ENCODE assay signal across 19 mouse cellular contexts in genomic region chr8:9261527-9261926, GRCm38 (mm10).
DNase-seq lines count a peak whose midpoint lies in the region; ATAC-seq and TF ChIP-seq lines count a peak whose summit lies in the region.
"Had no signal": no experiment of that assay in that cellular context is flagged by ENCODE, and none has a peak within 500 bp of the region (broad histone marks: within the 10 kb centered on the region; RNA-seq: fewer than 3 reads in every experiment).

No protein-coding gene starts in this region.

- no peak for TF ChIP-seq EP300 in stomach, postnatal 0 days (optimal IDR thresholded peaks at IDR 0.05)

- 47% methylated on average over 8 of the region's 8 CpGs for WGBS in embryonic facial prominence, embryonic 13.5 days
- 58% methylated on average over 8 of the region's 8 CpGs for WGBS in embryonic facial prominence, embryonic 10.5 days
- WGBS in neural tube, embryonic 11.5 days, result 51% methylated on average over 8 of the region's 8 CpGs
- WGBS in neural tube, embryonic 15.5 days, result 29% methylated on average over 8 of the region's 8 CpGs
- 29% methylated on average over 8 of the region's 8 CpGs for WGBS in hindbrain, embryonic 16.5 days
- 32% methylated on average over 8 of the region's 8 CpGs for WGBS in neural tube, embryonic 14.5 days
- 58% methylated on average over 8 of the region's 8 CpGs for WGBS in stomach, postnatal 0 days

- no peak for TF ChIP-seq CTCF in stomach, postnatal 0 days (IDR thresholded peaks at IDR 0.05; ENCODE audit: low read depth)

- no peak for DNase-seq in embryonic facial prominence, embryonic 10.5 days (ENCODE audit: low spot score)
- DNase-seq in neural tube, embryonic 11.5 days (ENCODE audit: low spot score), result peak; percentile 32
- no peak for DNase-seq in adipocyte (ENCODE audit: low spot score)
- DNase-seq in stomach, postnatal 0 days (ENCODE audit: low spot score), result no peak
- DNase-seq: cerebellum, adult 11 months; gastrocnemius, adult 2 months; heart, postnatal 14 days; right cerebral cortex, postnatal 25 days; thymus, postnatal 4 days had no signal

- no peak for ATAC-seq in embryonic facial prominence, embryonic 13.5 days (ENCODE audit: insufficient number of reproducible peaks, insufficient read depth, low FRiP score, low TSS enrichment, low read depth)
- no peak for ATAC-seq in neural tube, embryonic 11.5 days (ENCODE audit: insufficient read depth, low FRiP score, low TSS enrichment)
- ATAC-seq in neural tube, embryonic 15.5 days (ENCODE audit: low FRiP score), result no peak
- ATAC-seq in hindbrain, embryonic 16.5 days, result peak; percentile 63; the same call in 1 of the 2 replicates
- ATAC-seq in neural tube, embryonic 14.5 days (ENCODE audit: low read depth), result peak; percentile 32; the same call in 1 of the 2 replicates
- ATAC-seq in stomach, postnatal 0 days (ENCODE audit: low FRiP score, low TSS enrichment), result no peak
- ATAC-seq: forebrain, embryonic 15.5 days; intestine, embryonic 15.5 days had no signal

- no peak overlapping the region for H3K4me3 ChIP-seq in embryonic facial prominence, embryonic 13.5 days
- H3K4me3 ChIP-seq in embryonic facial prominence, embryonic 10.5 days, result no peak overlapping the region
- H3K4me3 ChIP-seq in neural tube, embryonic 11.5 days (ENCODE audit: low read depth, low read length), result no peak overlapping the region
- no peak overlapping the region for H3K4me3 ChIP-seq in neural tube, embryonic 15.5 days (replicated peaks)
- no peak overlapping the region for H3K4me3 ChIP-seq in hindbrain, embryonic 16.5 days (ENCODE audit: low read length)
- no peak overlapping the region for H3K4me3 ChIP-seq in neural tube, embryonic 14.5 days (ENCODE audit: low read depth, low read length)
- no peak overlapping the region for H3K4me3 ChIP-seq in stomach, postnatal 0 days (ENCODE audit: low read depth, low read length)
- H3K4me3 ChIP-seq: forebrain, embryonic 15.5 days; gastrocnemius, adult 2 months; intestine, embryonic 15.5 days; limb, embryonic 15.5 days; lung, embryonic 15.5 days had no signal

- H3K9ac ChIP-seq in embryonic facial prominence, embryonic 13.5 days, result 0 out of 2 replicates have a peak overlapping the region, but pooled peaks have one; percentile 0
- no peak overlapping the region; the same call in 1 of the 2 replicates for H3K9ac ChIP-seq in neural tube, embryonic 11.5 days (ENCODE audit: low read length)
- no peak overlapping the region for H3K9ac ChIP-seq in neural tube, embryonic 15.5 days (replicated peaks)
- no peak overlapping the region for H3K9ac ChIP-seq in hindbrain, embryonic 16.5 days (ENCODE audit: low read depth, low read length)
- no peak overlapping the region for H3K9ac ChIP-seq in neural tube, embryonic 14.5 days (replicated peaks; ENCODE audit: low read depth, low read length)
- H3K9ac ChIP-seq in stomach, postnatal 0 days (ENCODE audit: low read length), result no peak overlapping the region
- H3K9ac ChIP-seq: forebrain, embryonic 15.5 days; intestine, embryonic 15.5 days; limb, embryonic 15.5 days; lung, embryonic 15.5 days had no signal

- H3K27me3 ChIP-seq in embryonic facial prominence, embryonic 13.5 days, result no peaks in the 10 kb centered on the region
- H3K27me3 ChIP-seq in embryonic facial prominence, embryonic 10.5 days (replicated peaks; ENCODE audit: low read depth, poor library complexity, severe bottlenecking), result no peaks in the 10 kb centered on the region
- no peaks in the 10 kb centered on the region for H3K27me3 ChIP-seq in neural tube, embryonic 11.5 days (ENCODE audit: control insufficient read depth, insufficient read depth, low read length)
- no peaks in the 10 kb centered on the region for H3K27me3 ChIP-seq in neural tube, embryonic 15.5 days (replicated peaks)
- H3K27me3 ChIP-seq in hindbrain, embryonic 16.5 days (replicated peaks; ENCODE audit: control insufficient read depth, insufficient read depth, low read length), result no peaks in the 10 kb centered on the region
- H3K27me3 ChIP-seq in neural tube, embryonic 14.5 days (ENCODE audit: control insufficient read depth, insufficient read depth, low read length), result no peaks in the 10 kb centered on the region
- H3K27me3 ChIP-seq in stomach, postnatal 0 days (ENCODE audit: control insufficient read depth, insufficient read depth, low read length), result no peaks in the 10 kb centered on the region
- H3K27me3 ChIP-seq: CH12.LX; forebrain, embryonic 15.5 days; intestine, embryonic 15.5 days; limb, embryonic 15.5 days; lung, embryonic 15.5 days had no signal

- no peak overlapping the region for H3K4me2 ChIP-seq in embryonic facial prominence, embryonic 13.5 days
- no peak overlapping the region for H3K4me2 ChIP-seq in neural tube, embryonic 11.5 days (ENCODE audit: low read depth)
- no peak overlapping the region for H3K4me2 ChIP-seq in neural tube, embryonic 15.5 days
- no peak overlapping the region for H3K4me2 ChIP-seq in hindbrain, embryonic 16.5 days (ENCODE audit: low read length)
- H3K4me2 ChIP-seq in neural tube, embryonic 14.5 days (ENCODE audit: low read depth, low read length), result no peak overlapping the region
- H3K4me2 ChIP-seq in stomach, postnatal 0 days (replicated peaks; ENCODE audit: low read depth), result no peak overlapping the region
- H3K4me2 ChIP-seq: forebrain, embryonic 15.5 days; intestine, embryonic 15.5 days; limb, embryonic 15.5 days; lung, embryonic 15.5 days had no signal

- H3K4me1 ChIP-seq in embryonic facial prominence, embryonic 13.5 days, result no peaks in the 10 kb centered on the region
- peaks cover 4% of the 10 kb centered on the region; the same call in 1 of the 2 replicates for H3K4me1 ChIP-seq in embryonic facial prominence, embryonic 10.5 days
- H3K4me1 ChIP-seq in neural tube, embryonic 11.5 days (ENCODE audit: control insufficient read depth, insufficient read depth, low read length), result peaks cover 5% of the 10 kb centered on the region; the same call in 1 of the 2 replicates
- peaks cover 3% of the 10 kb centered on the region for H3K4me1 ChIP-seq in neural tube, embryonic 15.5 days
- H3K4me1 ChIP-seq in hindbrain, embryonic 16.5 days (ENCODE audit: control insufficient read depth, insufficient read depth, low read depth, low read length), result no peaks in the 10 kb centered on the region
- H3K4me1 ChIP-seq in neural tube, embryonic 14.5 days (ENCODE audit: control insufficient read depth, insufficient read depth, low read length), result no peaks in the 10 kb centered on the region
- no peaks in the 10 kb centered on the region for H3K4me1 ChIP-seq in stomach, postnatal 0 days (replicated peaks; ENCODE audit: control insufficient read depth, insufficient read depth)
- H3K4me1 ChIP-seq: forebrain, embryonic 15.5 days; intestine, embryonic 15.5 days; limb, embryonic 15.5 days; lung, embryonic 15.5 days had no signal

- no peaks in the 10 kb centered on the region for H3K9me3 ChIP-seq in embryonic facial prominence, embryonic 13.5 days
- no peaks in the 10 kb centered on the region for H3K9me3 ChIP-seq in embryonic facial prominence, embryonic 10.5 days
- H3K9me3 ChIP-seq in neural tube, embryonic 11.5 days (ENCODE audit: control insufficient read depth, low read length), result no peaks in the 10 kb centered on the region
- H3K9me3 ChIP-seq in neural tube, embryonic 15.5 days (replicated peaks), result no peaks in the 10 kb centered on the region
- H3K9me3 ChIP-seq in hindbrain, embryonic 16.5 days (ENCODE audit: control insufficient read depth, low read length), result no peaks in the 10 kb centered on the region
- H3K9me3 ChIP-seq in neural tube, embryonic 14.5 days (ENCODE audit: control insufficient read depth, low read length), result no peaks in the 10 kb centered on the region
- H3K9me3 ChIP-seq in stomach, postnatal 0 days (ENCODE audit: control insufficient read depth, low read length), result no peaks in the 10 kb centered on the region
- H3K9me3 ChIP-seq: forebrain, embryonic 15.5 days; intestine, embryonic 15.5 days; limb, embryonic 15.5 days; lung, embryonic 15.5 days had no signal

- H3K36me3 ChIP-seq in embryonic facial prominence, embryonic 13.5 days, result no peaks in the 10 kb centered on the region
- no peaks in the 10 kb centered on the region for H3K36me3 ChIP-seq in embryonic facial prominence, embryonic 10.5 days (replicated peaks)
- no peaks in the 10 kb centered on the region for H3K36me3 ChIP-seq in neural tube, embryonic 11.5 days (ENCODE audit: control insufficient read depth, insufficient read depth, low read length)
- no peaks in the 10 kb centered on the region for H3K36me3 ChIP-seq in neural tube, embryonic 15.5 days
- no peaks in the 10 kb centered on the region for H3K36me3 ChIP-seq in hindbrain, embryonic 16.5 days (ENCODE audit: control insufficient read depth, insufficient read depth, low read length)
- no peaks in the 10 kb centered on the region for H3K36me3 ChIP-seq in neural tube, embryonic 14.5 days (ENCODE audit: control insufficient read depth, insufficient read depth, low read length)
- H3K36me3 ChIP-seq in stomach, postnatal 0 days (ENCODE audit: control insufficient read depth, insufficient read depth, low read length), result no peaks in the 10 kb centered on the region
- H3K36me3 ChIP-seq: forebrain, embryonic 15.5 days; intestine, embryonic 15.5 days; limb, embryonic 15.5 days; lung, embryonic 15.5 days had no signal

- H3K27ac ChIP-seq in embryonic facial prominence, embryonic 13.5 days, result no peak overlapping the region
- H3K27ac ChIP-seq in embryonic facial prominence, embryonic 10.5 days (replicated peaks), result no peak overlapping the region
- peak overlapping the region; percentile 56; the same call in 1 of the 2 replicates for H3K27ac ChIP-seq in neural tube, embryonic 11.5 days (ENCODE audit: low read depth, low read length)
- H3K27ac ChIP-seq in neural tube, embryonic 15.5 days (replicated peaks), result no peak overlapping the region
- H3K27ac ChIP-seq in hindbrain, embryonic 16.5 days (ENCODE audit: low read depth, low read length), result no peak overlapping the region; the same call in 1 of the 2 replicates
- H3K27ac ChIP-seq in neural tube, embryonic 14.5 days (ENCODE audit: low read depth, low read length), result no peak overlapping the region
- no peak overlapping the region for H3K27ac ChIP-seq in stomach, postnatal 0 days (replicated peaks)
- H3K27ac ChIP-seq: forebrain, embryonic 15.5 days; gastrocnemius, adult 2 months; intestine, embryonic 15.5 days; kidney, postnatal 0 days; limb, embryonic 15.5 days; lung, embryonic 15.5 days had no signal

Comparison
In these comparisons a context has a peak if more than half of its experiments do, and no peak if none do; other contexts are left out.
1. ATAC-seq: peak in hindbrain, embryonic 16.5 days (single experiment) and neural tube, embryonic 14.5 days (single experiment); none in embryonic facial prominence, embryonic 13.5 days (single experiment), neural tube, embryonic 11.5 days (single experiment), neural tube, embryonic 15.5 days (single experiment) and stomach, postnatal 0 days (single experiment).